Mouse (Mus musculus) spleen, postnatal 14 days (tissue): Measurements from ENCODE around the gene Uso1.
"Not testable (repeated sequence)": the region's sequence is repeated elsewhere in the genome, so short reads cannot be mapped to it uniquely, and the experiment has no call there.

Source experiments
- DNase-seq, 2 experiments: peaks; one replicate each; pipeline ENCODE4 v3.0.0; 2021 to 2022; ENCODE audit warnings: low spot score in 2 of 2

Uso1 gene

GRCm38 (mm10) chr5:92127751-92128150 is 10.0 kb upstream of the Uso1 start:
- no peak for DNase-seq

DNA sequence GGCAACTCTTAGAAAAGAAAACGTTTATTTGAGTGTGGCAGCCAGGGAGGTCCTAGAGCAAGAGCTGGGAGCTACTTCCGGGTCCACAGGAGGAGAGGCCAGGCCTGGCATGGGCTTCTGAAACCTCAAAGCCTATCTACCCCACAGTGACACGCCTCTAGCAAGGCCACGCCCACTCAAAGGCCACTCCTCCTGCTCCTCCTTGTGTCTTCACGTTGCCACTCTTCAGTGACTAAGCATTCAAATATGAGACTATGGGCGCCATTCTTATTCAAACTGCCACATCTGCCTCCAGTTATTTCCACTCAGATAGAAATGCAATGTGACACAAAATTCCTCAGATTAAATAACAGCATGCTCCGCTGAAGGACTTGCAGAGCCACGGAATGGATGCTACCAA is 9.2 kb upstream of the Uso1 start:
- peak; percentile 68 to 73 for DNase-seq

- no peak for DNase-seq
Observed at GRCm38 (mm10) chr5:92129321-92129768, 8.4 kb upstream of the Uso1 start.

DNA sequence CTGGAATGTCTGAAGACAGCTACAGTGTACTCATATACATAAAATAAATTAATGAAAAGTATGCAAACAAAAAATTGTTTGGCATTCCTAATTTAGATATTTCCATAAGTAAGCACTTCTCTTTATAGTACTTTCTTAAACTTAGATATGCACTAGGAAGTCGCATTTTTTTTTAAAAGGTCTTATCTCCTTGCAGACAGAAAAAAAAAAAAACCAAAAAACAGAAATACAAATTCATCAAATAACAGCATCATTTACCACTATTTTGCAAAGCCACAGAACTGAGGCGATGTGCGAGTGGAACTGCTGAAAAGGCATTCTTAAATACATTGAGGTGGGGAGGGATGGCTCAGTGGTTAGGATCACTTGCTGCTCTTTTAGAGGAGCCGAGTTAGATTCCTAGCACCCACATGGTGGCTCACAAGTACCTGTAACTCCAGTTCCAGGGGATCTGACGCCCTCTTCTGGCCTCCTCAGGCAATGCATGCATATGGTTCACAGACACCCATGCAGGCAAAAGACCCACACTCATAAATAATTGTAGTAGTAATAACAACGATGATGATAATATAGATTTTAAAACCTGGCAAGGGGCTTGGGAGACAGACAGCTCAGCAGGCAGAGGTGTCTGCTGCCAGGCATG is 7.6 kb upstream of the Uso1 start:
- DNase-seq = no peak

- DNase-seq = no peak
Observed at GRCm38 (mm10) chr5:92132127-92132526, 5.6 kb upstream of the Uso1 start.

GRCm38 (mm10) chr5:92133006-92133405 is 4.7 kb upstream of the Uso1 start:
- DNase-seq = not testable (repeated sequence)

- DNase-seq = no peak
Observed at GRCm38 (mm10) chr5:92134934-92135333, 2.8 kb upstream of the Uso1 start.

- no peak for DNase-seq
Observed at GRCm38 (mm10) chr5:92136536-92137238, 1.1 kb upstream of the Uso1 start.

DNA sequence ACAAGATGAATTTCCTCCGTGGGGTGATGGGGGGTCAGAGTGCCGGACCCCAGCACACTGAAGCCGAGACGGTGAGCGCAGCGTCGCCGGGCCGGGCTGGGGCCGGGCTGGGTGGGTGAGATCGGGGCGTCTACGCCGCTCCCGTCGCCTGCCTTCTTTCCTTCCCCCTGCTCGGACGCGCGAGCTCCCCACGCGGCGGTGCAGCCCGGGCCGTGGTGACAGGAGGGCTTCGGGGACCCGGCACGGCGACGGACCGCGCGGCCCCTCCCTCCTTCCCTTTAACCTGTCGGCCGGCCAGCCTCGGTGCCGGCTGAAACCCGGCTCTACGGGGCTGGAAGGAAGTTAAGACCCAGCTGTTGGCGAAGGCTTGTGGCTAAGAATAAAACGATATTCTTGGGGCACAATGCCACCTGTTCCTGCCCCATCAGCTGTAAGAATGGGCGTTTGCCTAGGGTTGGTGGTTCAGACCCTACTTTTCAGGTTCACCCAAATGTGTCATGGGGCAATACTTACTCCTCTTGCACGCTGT is 419 bp downstream of the Uso1 start:
- DNase-seq = peak; percentile 27 to 54

GRCm38 (mm10) chr5:92139191-92139590 is 1.5 kb downstream of the Uso1 start:
- DNase-seq = no peak

DNA sequence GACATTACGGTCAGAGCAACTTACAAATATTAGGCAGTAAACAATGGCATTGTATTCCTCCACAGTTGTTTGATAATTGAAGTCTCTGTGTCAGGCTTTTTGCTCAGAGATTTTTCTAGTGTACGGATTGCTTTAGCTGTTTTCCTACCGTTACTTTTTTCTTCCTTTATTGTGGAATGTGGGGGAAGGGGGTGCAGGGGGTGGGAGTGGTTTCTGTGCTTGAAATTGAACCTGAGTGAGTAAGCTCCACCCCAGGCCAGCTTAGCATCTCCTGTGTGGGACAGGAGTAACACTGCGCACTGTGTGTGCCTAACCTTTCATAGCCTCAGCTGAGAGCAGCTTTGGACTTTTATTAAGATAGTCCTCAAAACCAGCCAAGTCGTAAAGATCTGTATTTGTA is 4.0 kb downstream of the Uso1 start:
- DNase-seq = no peak

DNA sequence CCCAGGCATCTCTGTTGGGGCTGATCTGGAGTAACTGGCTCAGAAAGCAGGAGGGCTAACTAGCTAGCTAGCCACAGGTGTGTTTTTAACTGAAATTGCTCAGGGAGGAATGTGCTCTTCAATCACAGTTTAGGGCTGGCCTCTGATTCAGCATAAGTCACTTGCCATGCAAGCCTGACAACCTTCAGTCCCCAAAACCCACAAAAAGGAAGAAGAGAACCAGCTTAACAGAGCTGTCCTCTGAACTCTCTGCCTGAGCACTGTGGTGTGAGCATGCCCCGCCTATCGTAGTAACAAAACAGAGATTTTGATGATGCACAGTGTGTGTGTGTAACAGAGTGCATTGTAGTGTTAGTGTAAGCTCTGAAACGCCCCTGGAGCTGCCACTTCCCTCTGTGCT is 4.7 kb downstream of the Uso1 start:
- no peak for DNase-seq

- no peak for DNase-seq
Observed at GRCm38 (mm10) chr5:92143665-92144064, 5.9 kb downstream of the Uso1 start.

- DNase-seq = no peak
Observed at GRCm38 (mm10) chr5:92144954-92145708, 7.4 kb downstream of the Uso1 start.

- DNase-seq = no peak
Observed at GRCm38 (mm10) chr5:92148248-92148647, 10.5 kb downstream of the Uso1 start.

- no peak for DNase-seq
Observed at GRCm38 (mm10) chr5:92149330-92149982, 11.7 kb downstream of the Uso1 start.

- DNase-seq = no peak
Observed at GRCm38 (mm10) chr5:92154861-92155260, 17.1 kb downstream of the Uso1 start.

GRCm38 (mm10) chr5:92165976-92166375 is 28.2 kb downstream of the Uso1 start:
- no peak for DNase-seq

- DNase-seq = no peak
Observed at GRCm38 (mm10) chr5:92183071-92183830, 45.5 kb downstream of the Uso1 start.

DNA sequence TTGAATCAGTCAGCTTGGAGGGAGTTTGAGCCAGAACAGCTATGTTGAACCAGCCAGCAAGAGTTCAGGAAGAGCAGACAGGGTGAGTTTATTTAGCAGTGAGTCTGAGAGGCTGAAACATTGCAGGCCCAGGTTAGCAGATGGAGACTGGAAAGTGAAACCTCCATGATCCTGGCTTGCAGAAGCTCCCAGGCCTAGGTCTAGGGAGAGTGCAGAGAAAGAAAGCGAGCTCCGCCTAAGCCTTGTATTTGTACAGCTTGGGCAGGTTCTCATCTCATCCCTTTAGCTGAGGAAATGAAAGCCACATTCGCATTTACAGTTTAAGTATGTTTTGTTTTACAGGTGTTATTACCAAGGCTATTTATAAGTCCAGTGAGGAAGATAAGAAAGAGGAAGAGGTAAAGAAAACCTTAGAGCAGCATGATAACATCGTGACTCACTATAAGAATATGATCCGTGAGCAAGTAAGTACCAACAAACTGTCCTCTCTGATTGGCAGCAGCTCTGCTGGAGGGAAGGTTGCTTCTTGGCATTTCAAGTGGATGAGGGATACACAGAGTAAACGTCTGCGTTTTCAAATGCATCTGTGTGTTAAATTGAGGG is 51.2 kb downstream of the Uso1 start:
- DNase-seq = no peak

DNA sequence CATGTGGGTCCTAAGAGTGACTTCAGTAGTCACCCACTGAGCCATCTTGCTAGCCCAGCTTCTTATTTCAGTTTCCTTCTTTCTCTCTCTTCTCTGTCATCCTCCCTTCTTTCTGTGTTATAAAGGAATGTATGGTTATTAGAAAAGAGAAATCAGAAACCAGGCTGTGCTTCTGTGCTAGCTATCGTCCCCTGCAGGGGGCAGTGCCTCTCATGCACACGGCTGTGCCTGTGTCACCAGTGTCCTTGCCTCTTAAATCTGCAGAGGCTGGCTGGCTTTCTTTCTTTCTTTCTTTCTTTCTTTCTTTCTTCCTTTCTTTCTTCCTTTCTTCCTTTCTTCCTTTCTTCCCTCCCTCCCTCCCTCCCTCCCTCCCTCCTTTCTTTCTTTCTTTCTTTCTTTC is 58.0 kb downstream of the Uso1 start:
- DNase-seq = not testable (repeated sequence)
